ENCODE assay signal across 13 mouse cellular contexts in the genomic region with DNA sequence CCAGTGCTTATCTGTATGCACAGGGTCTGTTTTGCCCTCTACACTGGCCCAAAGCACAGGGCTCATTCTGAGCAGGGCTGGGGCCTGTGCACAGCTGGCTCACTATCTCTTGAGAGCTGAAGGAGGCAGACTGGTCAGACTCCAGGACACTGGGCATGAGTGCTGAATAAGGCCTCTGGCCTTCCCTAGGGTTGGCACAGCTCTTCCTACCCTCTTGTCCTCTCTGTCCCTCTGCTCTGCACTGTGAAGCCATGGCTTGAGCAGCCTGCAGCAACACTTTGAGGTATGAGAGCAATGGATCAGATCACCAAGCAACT. TPM values are rescaled to one million over a fixed set of nuclear protein-coding genes. Genes with fewer than 3 reads are reported as not detected.
A peak's percentile ranks its signal among the peaks of the same experiment; 100 is the strongest.
DNase-seq lines count a peak whose midpoint lies in the region; ATAC-seq lines count a peak whose summit lies in the region.
"Had no signal": no experiment of that assay in that cellular context is flagged by ENCODE, and none has a peak within 500 bp of the region (broad histone marks: within the 10 kb centered on the region; RNA-seq: fewer than 3 reads in every experiment).

No protein-coding gene starts in this region.

- H3K4me1 ChIP-seq in hindbrain, embryonic 10.5 days (replicated peaks), result peaks cover 9% of the 10 kb centered on the region
- H3K4me1 ChIP-seq in hindbrain, embryonic 12.5 days, result no peaks in the 10 kb centered on the region
- peaks cover 46% of the 10 kb centered on the region for H3K4me1 ChIP-seq in liver, embryonic 12.5 days
- H3K4me1 ChIP-seq: embryonic facial prominence, embryonic 15.5 days had no signal

- DNase-seq in hindbrain, embryonic 10.5 days (ENCODE audit: low spot score), result no peak
- DNase-seq in kidney, adult 9 months, result peak; percentile 70
- no peak for DNase-seq in layer of hippocampus, postnatal 36 days
- no peak for DNase-seq in frontal cortex, postnatal 10 days (ENCODE audit: low spot score in 2 of 2)
- DNase-seq in right cerebral cortex, adult 2 months (ENCODE audit: low spot score in 2 of 2), result no peak
- DNase-seq: gastrocnemius, postnatal 10 days; layer of hippocampus, adult 9-11 months; thymus, adult 2 months had no signal

- H3K36me3 ChIP-seq in hindbrain, embryonic 10.5 days, result no peaks in the 10 kb centered on the region
- H3K36me3 ChIP-seq in hindbrain, embryonic 12.5 days, result no peaks in the 10 kb centered on the region
- no peaks in the 10 kb centered on the region for H3K36me3 ChIP-seq in liver, embryonic 12.5 days
- H3K36me3 ChIP-seq: embryonic facial prominence, embryonic 15.5 days had no signal

- H3K9me3 ChIP-seq in hindbrain, embryonic 10.5 days, result no peaks in the 10 kb centered on the region
- H3K9me3 ChIP-seq in hindbrain, embryonic 12.5 days (replicated peaks), result no peaks in the 10 kb centered on the region
- H3K9me3 ChIP-seq in liver, embryonic 12.5 days (replicated peaks), result no peaks in the 10 kb centered on the region
- H3K9me3 ChIP-seq: embryonic facial prominence, embryonic 15.5 days had no signal

- no peak overlapping the region for H3K4me3 ChIP-seq in hindbrain, embryonic 10.5 days
- H3K4me3 ChIP-seq in hindbrain, embryonic 12.5 days, result no peak overlapping the region
- H3K4me3 ChIP-seq in liver, embryonic 12.5 days, result no peak overlapping the region
- H3K4me3 ChIP-seq: embryonic facial prominence, embryonic 15.5 days had no signal

- ATAC-seq in hindbrain, embryonic 12.5 days (ENCODE audit: low FRiP score), result no peak
- ATAC-seq in common myeloid progenitor, adult 5-6 weeks (replicated peaks; ENCODE audit: low read depth, poor library complexity, severe bottlenecking), result peak; percentile 36; the same call in 1 of the 2 replicates
- peak; percentile 84 for ATAC-seq in liver, embryonic 12.5 days

- H3K27ac ChIP-seq in hindbrain, embryonic 10.5 days, result peak overlapping the region; percentile 4; the same call in 1 of the 2 replicates
- H3K27ac ChIP-seq in hindbrain, embryonic 12.5 days, result no peak overlapping the region
- peak overlapping the region; percentile 74 for H3K27ac ChIP-seq in liver, embryonic 12.5 days
- H3K27ac ChIP-seq: embryonic facial prominence, embryonic 15.5 days had no signal

- H3K9ac ChIP-seq in hindbrain, embryonic 12.5 days, result no peak overlapping the region
- peak overlapping the region; percentile 20; the same call in 1 of the 2 replicates for H3K9ac ChIP-seq in liver, embryonic 12.5 days
- H3K9ac ChIP-seq: embryonic facial prominence, embryonic 15.5 days had no signal

- no peak overlapping the region for H3K4me2 ChIP-seq in hindbrain, embryonic 12.5 days (replicated peaks)
- peak overlapping the region; percentile 29 for H3K4me2 ChIP-seq in liver, embryonic 12.5 days
- H3K4me2 ChIP-seq: embryonic facial prominence, embryonic 15.5 days had no signal

- H3K27me3 ChIP-seq in hindbrain, embryonic 10.5 days (ENCODE audit: insufficient read depth, poor library complexity, severe bottlenecking), result no peaks in the 10 kb centered on the region
- H3K27me3 ChIP-seq in hindbrain, embryonic 12.5 days, result no peaks in the 10 kb centered on the region
- peaks cover 5% of the 10 kb centered on the region; the same call in 1 of the 2 replicates for H3K27me3 ChIP-seq in liver, embryonic 12.5 days (replicated peaks)
- H3K27me3 ChIP-seq: embryonic facial prominence, embryonic 15.5 days had no signal

RNA-seq across cellular contexts. Expression of gene Slc22a1, which starts 6.3 kb away (rescaled TPM):
- not detected in 2 replicates for polyA plus RNA-seq in hindbrain, embryonic 10.5 days (2016; fragmentation: Nextera tagmentation; extraction: Ambion mirVana)
- not detected in 2 replicates for polyA plus RNA-seq in hindbrain, embryonic 12.5 days (2016; fragmentation: Nextera tagmentation; extraction: Ambion mirVana)
- not detected in 2 replicates for total RNA-seq in common myeloid progenitor, adult 5-6 weeks (2017)
- polyA plus RNA-seq in liver, embryonic 12.5 days (2016; fragmentation: Nextera tagmentation; extraction: Ambion mirVana), result not detected in 2 replicates
- not detected for total RNA-seq in layer of hippocampus, postnatal 36 days (2021)
- total RNA-seq: gastrocnemius, postnatal 10 days; midbrain, postnatal 0 days had no signal
- polyA plus RNA-seq: midbrain, postnatal 0 days had no signal
